Mouse (Mus musculus): ENCODE measurements around the gene Cenpm.

GRCm38 (mm10) chr15:82207504-82208219 lies 36.9 kb downstream of the Cenpm start:
- TF ChIP-seq GATA1 (IDR thresholded peaks at IDR 0.05; ENCODE audit: borderline replicate concordance, low read length), result no peak
- no peak for TF ChIP-seq FLI1 (IDR thresholded peaks at IDR 0.05; ENCODE audit: low read length)
